Mouse (Mus musculus) neural tube, embryonic 14.5 days (tissue): ENCODE measurements around the gene Cox5b. TPM values are rescaled to one million over a fixed set of nuclear protein-coding genes. Genes with fewer than 3 reads are reported as not detected.

Experiments
- ATAC-seq: fragments of 200-750 bp; cut with Nextera tagmentation; 2 replicates; pipeline ENCODE4 v1.8.0; 2017; ENCODE audit warnings: low read depth, mild to moderate bottlenecking, moderate TSS enrichment, moderate library complexity
- H3K27ac ChIP-seq: fragments of 300-500 bp; sonication (generic); 2 replicates; pipeline ENCODE4 v1.5.1; 2014; ENCODE audit warnings: low read depth, mild to moderate bottlenecking, control low read depth, low read length, moderate library complexity, mixed read lengths
- H3K27me3 ChIP-seq: fragments of 300-500 bp; sonication (generic); 2 replicates; pipeline ENCODE4 v1.6.1; 2014; ENCODE audit warnings: low read length; ENCODE audit not compliant: control insufficient read depth, insufficient read depth
- H3K36me3 ChIP-seq: fragments of 300-500 bp; sonication (generic); 2 replicates; pipeline ENCODE4 v1.6.1; 2014; ENCODE audit warnings: low read length, mixed read lengths; ENCODE audit not compliant: control insufficient read depth, insufficient read depth
- H3K4me1 ChIP-seq: fragments of 300-500 bp; sonication (generic); 2 replicates; pipeline ENCODE4 v1.6.1; 2014; ENCODE audit warnings: low read length; ENCODE audit not compliant: control insufficient read depth, insufficient read depth
- H3K4me2 ChIP-seq: fragments of 300-500 bp; sonication (generic); 2 replicates; pipeline ENCODE4 v1.6.1; 2014; ENCODE audit warnings: mild to moderate bottlenecking, low read depth, low read length, control low read depth
- H3K4me3 ChIP-seq: fragments of 300-500 bp; sonication (generic); 2 replicates; pipeline ENCODE4 v1.5.1; 2014; ENCODE audit warnings: low read depth, low read length, control low read depth, mixed read lengths
- H3K9ac ChIP-seq: fragments of 300-500 bp; sonication (generic); replicated peaks from 2 replicates; pipeline ENCODE4 v1.6.1; 2014; ENCODE audit warnings: low read depth, mild to moderate bottlenecking, control low read depth, low read length, mixed read lengths
- H3K9me3 ChIP-seq: fragments of 300-500 bp; sonication (generic); 2 replicates; pipeline ENCODE4 v1.6.1; 2016; ENCODE audit warnings: low read length; ENCODE audit not compliant: control insufficient read depth
- WGBS: fragments of 180-500 bp; shearing (Covaris S2); extraction: QIAGEN DNeasy Blood & Tissue Kit; methylation state at CpG from one replicate; pipeline ENCODE4 v1.1.7; 2014; 5-methylcytosine and 5-hydroxymethylcytosine counted together
- polyA plus RNA-seq: library from polyadenylated mRNA; unstranded; fragments of >200 nt; fragmentation: Nextera tagmentation; extraction: Ambion mirVana; gene quantifications from 2 replicates; pipeline ENCODE4 v1.2.1, GENCODE M21; 2014

Gene Cox5b
- polyA plus RNA-seq, 1 experiment from 2014 or later, result 834 TPM

GRCm38 (mm10) chr1:36680893-36681292 lies 10.4 kb upstream of the Cox5b start:
- Histone ChIP-seq H3K9me3 (no peaks in the 10 kb centered on the region), H3K4me2 (no peak overlapping the region), H3K4me1 (no peaks in the 10 kb centered on the region), H3K4me3 (no peak overlapping the region), H3K27me3 (no peaks in the 10 kb centered on the region), H3K27ac (no peak overlapping the region), H3K9ac (no peak overlapping the region), H3K36me3 (no peaks in the 10 kb centered on the region)
- ATAC-seq, result no peak
- 72% methylated on average over 7 of the region's 7 CpGs for WGBS

GRCm38 (mm10) chr1:36682620-36683355 lies 8.5 kb upstream of the Cox5b start, which contains the start of gene Fam178b:
Gene Fam178b (minus strand): TSS chr1:36683183.
- no peaks in the 10 kb centered on the region for H3K27me3 ChIP-seq
- ATAC-seq, result no peak
- H3K9ac ChIP-seq, result no peak within 1 kb of the TSS
- no peaks in the 10 kb centered on the region for H3K36me3 ChIP-seq
- H3K4me3 ChIP-seq, result no peak within 1 kb of the TSS
- H3K4me2 ChIP-seq, result no peak within 1 kb of the TSS
- WGBS, result 92% methylated on average over 39 of the region's 39 CpGs
- H3K4me1 ChIP-seq, result no peaks in the 10 kb centered on the region
- no peak within 1 kb of the TSS for H3K27ac ChIP-seq
- H3K9me3 ChIP-seq, result no peaks in the 10 kb centered on the region

- no peaks in the 10 kb centered on the region for H3K27me3 ChIP-seq
- H3K4me2 ChIP-seq, result no peak overlapping the region
- no peak overlapping the region for H3K27ac ChIP-seq
- ATAC-seq, result peak; percentile 80
- H3K9ac ChIP-seq, result no peak overlapping the region
- H3K4me1 ChIP-seq, result no peaks in the 10 kb centered on the region
- 13% methylated on average over 13 of the region's 13 CpGs for WGBS
- no peaks in the 10 kb centered on the region for H3K36me3 ChIP-seq
- H3K4me3 ChIP-seq, result no peak overlapping the region
- H3K9me3 ChIP-seq, result no peaks in the 10 kb centered on the region
Measured at GRCm38 (mm10) chr1:36683810-36684467, 7.3 kb upstream of the Cox5b start.

- Histone ChIP-seq H3K27ac (peak overlapping the region; percentile 60), H3K27me3 (no peaks in the 10 kb centered on the region), H3K36me3 (no peaks in the 10 kb centered on the region), H3K4me3 (peak overlapping the region; percentile 84), H3K4me2 (peak overlapping the region; percentile 89), H3K9me3 (no peaks in the 10 kb centered on the region), H3K4me1 (0 out of 2 replicates have a peak, but pooled peaks cover 8% of the 10 kb centered on the region), H3K9ac (peak overlapping the region; percentile 81; the same call in 1 of the 2 replicates)
- ATAC-seq, result no peak; the same call in none of the 2 replicates
- 65% methylated on average over 11 of the region's 11 CpGs for WGBS
Measured at GRCm38 (mm10) chr1:36690671-36691235, 496 bp upstream of the Cox5b start.

- Histone ChIP-seq H3K4me2 (no peak overlapping the region), H3K27me3 (no peaks in the 10 kb centered on the region), H3K4me1 (0 out of 2 replicates have a peak, but pooled peaks cover 8% of the 10 kb centered on the region), H3K4me3 (no peak overlapping the region), H3K9ac (no peak overlapping the region), H3K9me3 (no peaks in the 10 kb centered on the region), H3K27ac (no peak overlapping the region), H3K36me3 (peaks cover 12% of the 10 kb centered on the region)
- 91% methylated on average over 6 of the region's 6 CpGs for WGBS
- ATAC-seq, result no peak
Measured at GRCm38 (mm10) chr1:36694871-36695270, 3.6 kb downstream of the Cox5b start.

- ATAC-seq, result no peak
- Histone ChIP-seq H3K4me2 (no peak overlapping the region), H3K4me3 (no peak overlapping the region), H3K4me1 (0 out of 2 replicates have a peak, but pooled peaks cover 8% of the 10 kb centered on the region), H3K9me3 (no peaks in the 10 kb centered on the region), H3K27ac (no peak overlapping the region), H3K9ac (no peak overlapping the region), H3K27me3 (no peaks in the 10 kb centered on the region), H3K36me3 (peaks cover 22% of the 10 kb centered on the region)
- 81% methylated on average over 6 of the region's 6 CpGs for WGBS
Measured at GRCm38 (mm10) chr1:36696411-36696810, 5.2 kb downstream of the Cox5b start.

- H3K4me3 ChIP-seq, result no peak overlapping the region
- no peak for ATAC-seq
Measured at GRCm38 (mm10) chr1:36697030-36697429, 5.8 kb downstream of the Cox5b start.

GRCm38 (mm10) chr1:36707166-36707565 lies 15.9 kb downstream of the Cox5b start:
- H3K27ac ChIP-seq, result no peak overlapping the region
- H3K4me1 ChIP-seq, result peaks cover 10% of the 10 kb centered on the region
- peaks cover 22% of the 10 kb centered on the region for H3K36me3 ChIP-seq
- no peak overlapping the region for H3K4me3 ChIP-seq
- no peak for ATAC-seq
- no peaks in the 10 kb centered on the region for H3K9me3 ChIP-seq
- no peak overlapping the region for H3K9ac ChIP-seq
- no peak overlapping the region for H3K4me2 ChIP-seq
- no peaks in the 10 kb centered on the region for H3K27me3 ChIP-seq
- WGBS, result 72% methylated on average over 2 of the region's 2 CpGs

More at GRCm38 (mm10) chr1:36697030-36697429, 5.8 kb downstream of the Cox5b start:
- Histone ChIP-seq H3K4me2 (no peak overlapping the region), H3K27me3 (no peaks in the 10 kb centered on the region), H3K4me1 (0 out of 2 replicates have a peak, but pooled peaks cover 7% of the 10 kb centered on the region), H3K27ac (no peak overlapping the region), H3K36me3 (peaks cover 25% of the 10 kb centered on the region), H3K9me3 (no peaks in the 10 kb centered on the region), H3K9ac (no peak overlapping the region)
- WGBS, result 71% methylated on average over 5 of the region's 5 CpGs

GRCm38 (mm10) chr1:36707797-36708196 lies 16.5 kb downstream of the Cox5b start:
- H3K9me3 ChIP-seq, result no peaks in the 10 kb centered on the region
- WGBS, result 67% methylated on average over 3 of the region's 3 CpGs
- ATAC-seq, result no peak
- no peak overlapping the region for H3K4me3 ChIP-seq
- no peak overlapping the region for H3K9ac ChIP-seq
- H3K36me3 ChIP-seq, result peaks cover 17% of the 10 kb centered on the region
- no peak overlapping the region for H3K27ac ChIP-seq
- peaks cover 10% of the 10 kb centered on the region for H3K4me1 ChIP-seq
- H3K27me3 ChIP-seq, result no peaks in the 10 kb centered on the region
- H3K4me2 ChIP-seq, result no peak overlapping the region
